ENCODE assay signal across 8 mouse cellular contexts in genomic region chr11:115264862-115265668, GRCm38 (mm10). TPM values are rescaled to one million over a fixed set of nuclear protein-coding genes. Genes with fewer than 3 reads are reported as not detected.
A peak's percentile ranks its signal among the peaks of the same experiment; 100 is the strongest.
DNase-seq lines count a peak whose midpoint lies in the region; ATAC-seq lines count a peak whose summit lies in the region.

No protein-coding gene starts in this region.

- H3K9me3 ChIP-seq in kidney, embryonic 16.5 days (ENCODE audit: low read length), result no peaks in the 10 kb centered on the region
- H3K9me3 ChIP-seq in forebrain, embryonic 16.5 days (ENCODE audit: control insufficient read depth, low read length), result no peaks in the 10 kb centered on the region
- no peaks in the 10 kb centered on the region for H3K9me3 ChIP-seq in liver, embryonic 13.5 days (replicated peaks)
- H3K9me3 ChIP-seq in stomach, embryonic 15.5 days, result no peaks in the 10 kb centered on the region

- H3K9ac ChIP-seq in kidney, embryonic 16.5 days (replicated peaks; ENCODE audit: low read length), result no peak overlapping the region
- 0 out of 2 replicates have a peak overlapping the region, but pooled peaks have one; percentile 28 for H3K9ac ChIP-seq in forebrain, embryonic 16.5 days (replicated peaks; ENCODE audit: low read depth, low read length)
- H3K9ac ChIP-seq in liver, embryonic 13.5 days, result no peak overlapping the region
- no peak overlapping the region for H3K9ac ChIP-seq in stomach, embryonic 15.5 days

- peak overlapping the region; percentile 32 for H3K4me3 ChIP-seq in kidney, embryonic 16.5 days (ENCODE audit: low read length)
- H3K4me3 ChIP-seq in forebrain, embryonic 16.5 days (replicated peaks; ENCODE audit: low read length), result peak overlapping the region; percentile 19
- no peak overlapping the region for H3K4me3 ChIP-seq in liver, embryonic 13.5 days (replicated peaks)
- peak overlapping the region; percentile 19; the same call in 1 of the 2 replicates for H3K4me3 ChIP-seq in stomach, embryonic 15.5 days (replicated peaks)

- H3K36me3 ChIP-seq in kidney, embryonic 16.5 days (ENCODE audit: insufficient read depth, low read length), result no peaks in the 10 kb centered on the region
- peaks cover 5% of the 10 kb centered on the region for H3K36me3 ChIP-seq in forebrain, embryonic 16.5 days (ENCODE audit: control insufficient read depth, insufficient read depth)
- peaks cover 20% of the 10 kb centered on the region for H3K36me3 ChIP-seq in liver, embryonic 13.5 days
- H3K36me3 ChIP-seq in stomach, embryonic 15.5 days, result no peaks in the 10 kb centered on the region

- no peak for DNase-seq in kidney, postnatal 25 days
- peak; percentile 34 for DNase-seq in brain, adult 2 months (ENCODE audit: low read depth, low spot score)
- no peak for DNase-seq in liver, embryonic 13.5 days
- DNase-seq in adrenal gland, postnatal 10 days, result no peak

- no peak for ATAC-seq in kidney, embryonic 16.5 days (ENCODE audit: low FRiP score, low TSS enrichment)
- ATAC-seq in forebrain, embryonic 16.5 days, result 0 out of 2 replicates have a peak, but pooled peaks have one; percentile 18
- no peak for ATAC-seq in liver, embryonic 13.5 days (ENCODE audit: low read depth)
- ATAC-seq in stomach, embryonic 15.5 days (ENCODE audit: insufficient read depth, low FRiP score, low read depth), result no peak
- ATAC-seq in erythroblast, adult 5-6 weeks (replicated peaks; ENCODE audit: low FRiP score, poor library complexity, severe bottlenecking), result no peak

- H3K4me2 ChIP-seq in kidney, embryonic 16.5 days (replicated peaks; ENCODE audit: low read depth, low read length), result peak overlapping the region; percentile 49
- peak overlapping the region; percentile 45 for H3K4me2 ChIP-seq in forebrain, embryonic 16.5 days (ENCODE audit: low read length)
- peak overlapping the region; percentile 30 for H3K4me2 ChIP-seq in liver, embryonic 13.5 days
- H3K4me2 ChIP-seq in stomach, embryonic 15.5 days, result peak overlapping the region; percentile 45

- H3K4me1 ChIP-seq in kidney, embryonic 16.5 days (ENCODE audit: insufficient read depth, low read length), result peaks cover 17% of the 10 kb centered on the region
- peaks cover 18% of the 10 kb centered on the region for H3K4me1 ChIP-seq in forebrain, embryonic 16.5 days (replicated peaks; ENCODE audit: control insufficient read depth, insufficient read depth, low read length)
- H3K4me1 ChIP-seq in liver, embryonic 13.5 days (replicated peaks), result peaks cover 16% of the 10 kb centered on the region
- H3K4me1 ChIP-seq in stomach, embryonic 15.5 days, result peaks cover 19% of the 10 kb centered on the region

- WGBS in kidney, embryonic 16.5 days, result 7% methylated on average over 39 of the region's 39 CpGs
- WGBS in forebrain, embryonic 16.5 days, result 5% methylated on average over 38 of the region's 39 CpGs
- WGBS in liver, embryonic 13.5 days (ENCODE audit: insufficient replicate concordance), result 8% methylated on average over 39 of the region's 39 CpGs
- WGBS in stomach, embryonic 15.5 days, result 6% methylated on average over 38 of the region's 39 CpGs

- peaks cover 91% of the 10 kb centered on the region for H3K27me3 ChIP-seq in kidney, embryonic 16.5 days (ENCODE audit: insufficient read depth, low read length)
- peaks cover 60% of the 10 kb centered on the region for H3K27me3 ChIP-seq in forebrain, embryonic 16.5 days (replicated peaks; ENCODE audit: control insufficient read depth, insufficient read depth, low read length)
- peaks cover 90% of the 10 kb centered on the region for H3K27me3 ChIP-seq in liver, embryonic 13.5 days
- H3K27me3 ChIP-seq in stomach, embryonic 15.5 days (replicated peaks), result peaks cover 87% of the 10 kb centered on the region

- no peak overlapping the region for H3K27ac ChIP-seq in kidney, embryonic 16.5 days (ENCODE audit: low read length)
- H3K27ac ChIP-seq in forebrain, embryonic 16.5 days (ENCODE audit: low read length), result no peak overlapping the region
- H3K27ac ChIP-seq in liver, embryonic 13.5 days, result no peak overlapping the region
- no peak overlapping the region for H3K27ac ChIP-seq in stomach, embryonic 15.5 days

RNA-seq across cellular contexts. Expression of gene Grin2c, which starts 2.0 kb away (rescaled TPM):
- not detected in 2 replicates for polyA plus RNA-seq in kidney, embryonic 16.5 days (2015; fragmentation: Nextera tagmentation; extraction: Ambion mirVana)
- polyA plus RNA-seq in forebrain, embryonic 16.5 days (2015; fragmentation: Nextera tagmentation; extraction: Ambion mirVana), result 0.29 and 0.37 TPM in 2 replicates
- 0.06 and 0.12 TPM in 2 replicates for polyA plus RNA-seq in liver, embryonic 13.5 days (2015; fragmentation: Nextera tagmentation; extraction: Ambion mirVana)
- polyA plus RNA-seq in stomach, embryonic 15.5 days (2015; fragmentation: Nextera tagmentation; extraction: Ambion mirVana), result 0.10 and 0.12 TPM in 2 replicates
- total RNA-seq in erythroblast, adult 5-6 weeks (2015; ENCODE audit: low replicate concordance), result not detected in 2 replicates
- not detected in 2 replicates for total RNA-seq in erythroblast, adult 5-6 weeks (2017; ENCODE audit: low replicate concordance)
- under 1 TPM; 0.61 to 0.75 TPM for total RNA-seq in adrenal gland, postnatal 10 days (2021)

RNA-seq across cellular contexts. Expression of gene Fdxr, which starts 11.8 kb away (rescaled TPM):
- polyA plus RNA-seq in kidney, embryonic 16.5 days (2015; fragmentation: Nextera tagmentation; extraction: Ambion mirVana), result 20.0 and 23.6 TPM in 2 replicates
- 23.2 and 26.9 TPM in 2 replicates for polyA plus RNA-seq in forebrain, embryonic 16.5 days (2015; fragmentation: Nextera tagmentation; extraction: Ambion mirVana)
- polyA plus RNA-seq in liver, embryonic 13.5 days (2015; fragmentation: Nextera tagmentation; extraction: Ambion mirVana), result 16.3 and 18.2 TPM in 2 replicates
- 16.6 and 17.8 TPM in 2 replicates for polyA plus RNA-seq in stomach, embryonic 15.5 days (2015; fragmentation: Nextera tagmentation; extraction: Ambion mirVana)
- total RNA-seq in erythroblast, adult 5-6 weeks (2015; ENCODE audit: low replicate concordance), result 4.2 TPM in 1 of 2 replicates, not detected in the other
- 2.9 TPM in 1 of 2 replicates, not detected in the other for total RNA-seq in erythroblast, adult 5-6 weeks (2017; ENCODE audit: low replicate concordance)
- total RNA-seq in adrenal gland, postnatal 10 days (2021), result 100 to 1,000 TPM; 368 to 383 TPM

RNA-seq across cellular contexts. Expression of gene Fads6, which starts 32.4 kb away (rescaled TPM):
- 0.40 and 0.42 TPM in 2 replicates for polyA plus RNA-seq in kidney, embryonic 16.5 days (2015; fragmentation: Nextera tagmentation; extraction: Ambion mirVana)
- polyA plus RNA-seq in forebrain, embryonic 16.5 days (2015; fragmentation: Nextera tagmentation; extraction: Ambion mirVana), result 0.27 and 0.76 TPM in 2 replicates
- polyA plus RNA-seq in liver, embryonic 13.5 days (2015; fragmentation: Nextera tagmentation; extraction: Ambion mirVana), result 2.0 and 2.2 TPM in 2 replicates
- 2.0 TPM in 2 replicates for polyA plus RNA-seq in stomach, embryonic 15.5 days (2015; fragmentation: Nextera tagmentation; extraction: Ambion mirVana)
- 0.21 TPM in 1 of 2 replicates, not detected in the other for total RNA-seq in erythroblast, adult 5-6 weeks (2015; ENCODE audit: low replicate concordance)
- 0.26 and 0.84 TPM in 2 replicates for total RNA-seq in erythroblast, adult 5-6 weeks (2017; ENCODE audit: low replicate concordance)
- total RNA-seq in adrenal gland, postnatal 10 days (2021), result 10 to 100 TPM; 12.7 to 16.1 TPM

RNA-seq across cellular contexts. Expression of gene Otop2, which starts 41.9 kb away (rescaled TPM):
- 0.64 TPM in 1 of 2 replicates, not detected in the other for polyA plus RNA-seq in kidney, embryonic 16.5 days (2015; fragmentation: Nextera tagmentation; extraction: Ambion mirVana)
- polyA plus RNA-seq in forebrain, embryonic 16.5 days (2015; fragmentation: Nextera tagmentation; extraction: Ambion mirVana), result 0.24 TPM in 1 of 2 replicates, not detected in the other
- not detected in 2 replicates for polyA plus RNA-seq in liver, embryonic 13.5 days (2015; fragmentation: Nextera tagmentation; extraction: Ambion mirVana)
- 0.46 and 0.90 TPM in 2 replicates for polyA plus RNA-seq in stomach, embryonic 15.5 days (2015; fragmentation: Nextera tagmentation; extraction: Ambion mirVana)
- not detected in 2 replicates for total RNA-seq in erythroblast, adult 5-6 weeks (2015; ENCODE audit: low replicate concordance)
- not detected in 2 replicates for total RNA-seq in erythroblast, adult 5-6 weeks (2017; ENCODE audit: low replicate concordance)
- total RNA-seq in adrenal gland, postnatal 10 days (2021), result not detected

RNA-seq across cellular contexts. Expression of gene Ush1g, which starts 56.8 kb away (rescaled TPM):
- 0.05 TPM in 1 of 2 replicates, not detected in the other for polyA plus RNA-seq in kidney, embryonic 16.5 days (2015; fragmentation: Nextera tagmentation; extraction: Ambion mirVana)
- polyA plus RNA-seq in forebrain, embryonic 16.5 days (2015; fragmentation: Nextera tagmentation; extraction: Ambion mirVana), result 0.10 TPM in 2 replicates
- polyA plus RNA-seq in liver, embryonic 13.5 days (2015; fragmentation: Nextera tagmentation; extraction: Ambion mirVana), result 0.07 and 0.14 TPM in 2 replicates
- 0.26 and 0.35 TPM in 2 replicates for polyA plus RNA-seq in stomach, embryonic 15.5 days (2015; fragmentation: Nextera tagmentation; extraction: Ambion mirVana)
- not detected in 2 replicates for total RNA-seq in erythroblast, adult 5-6 weeks (2015; ENCODE audit: low replicate concordance)
- not detected in 2 replicates for total RNA-seq in erythroblast, adult 5-6 weeks (2017; ENCODE audit: low replicate concordance)
- under 1 TPM; 0.39 to 1.00 TPM for total RNA-seq in adrenal gland, postnatal 10 days (2021)
